Mouse (Mus musculus): Measurements from ENCODE around the gene Pcsk6. TPM values are rescaled to one million over a fixed set of nuclear protein-coding genes. Genes with fewer than 3 reads are reported as not detected.
"Not testable (repeated sequence)": the region's sequence is repeated elsewhere in the genome, so short reads cannot be mapped to it uniquely, and the experiment has no call there.

Gene Pcsk6
- total and polyA plus RNA-seq, 3 experiments: 0.01 TPM; not detected in 2

DNA sequence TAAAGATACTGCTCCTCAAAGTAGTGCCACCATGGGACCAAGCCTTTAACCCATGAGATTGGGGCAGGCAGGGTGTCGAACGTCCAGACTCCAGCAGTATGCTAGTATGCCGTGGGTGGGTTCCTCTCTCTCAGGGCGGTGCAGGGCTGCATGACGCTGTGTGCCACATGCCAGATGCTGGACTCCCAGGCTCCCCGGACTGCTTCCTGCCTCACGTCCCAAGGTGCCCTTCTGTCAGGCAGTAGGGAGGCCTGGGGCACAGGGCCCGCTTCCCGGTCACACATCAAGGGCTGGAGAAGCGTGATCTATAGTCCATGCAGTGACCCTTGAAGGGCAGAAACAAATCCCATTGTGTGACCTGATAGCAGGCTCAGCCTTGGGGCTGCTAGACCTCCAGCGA is 68.9 kb downstream of the Pcsk6 start:
- no peak for TF ChIP-seq MAFK (IDR thresholded peaks at IDR 0.05; ENCODE audit: borderline replicate concordance, low read depth, low read length)
- no peak for TF ChIP-seq POLR2A (IDR thresholded peaks at IDR 0.05; ENCODE audit: control insufficient read depth in 1 of 2, insufficient read depth in 1 of 2, low read depth in 1 of 2, low read length in 2 of 2, poor library complexity in 1 of 2)
- TF ChIP-seq GATA1 (IDR thresholded peaks at IDR 0.05; ENCODE audit: low read depth, low read length): no peak
- TF ChIP-seq NRF1 (IDR thresholded peaks at IDR 0.05; ENCODE audit: insufficient read depth, low read depth, low read length, poor library complexity, severe bottlenecking): no peak
- no peak for TF ChIP-seq CTCF (IDR thresholded peaks at IDR 0.05 in 2 of 3, conservative IDR thresholded peaks at IDR 0.05 in 1 of 3; ENCODE audit: control insufficient read depth in 1 of 3, insufficient read depth in 1 of 3, low read depth in 2 of 3, low read length in 3 of 3, poor library complexity in 1 of 3, severe bottlenecking in 1 of 3)
- no peak for TF ChIP-seq USF1 (IDR thresholded peaks at IDR 0.05; ENCODE audit: low read depth, low read length)
- TF ChIP-seq TAL1 (IDR thresholded peaks at IDR 0.05; ENCODE audit: low read length): no peak
- TF ChIP-seq RCOR1 (IDR thresholded peaks at IDR 0.05; ENCODE audit: low read depth, low read length): no peak
- no peak for TF ChIP-seq ZMIZ1 (IDR thresholded peaks at IDR 0.05; ENCODE audit: low read depth, low read length)
- no peak for TF ChIP-seq KAT2A (conservative IDR thresholded peaks at IDR 0.05; ENCODE audit: low read depth, low read length)
- no peak for TF ChIP-seq NELFE (IDR thresholded peaks at IDR 0.05; ENCODE audit: low read depth, low read length)
- no peak for TF ChIP-seq MYB (IDR thresholded peaks at IDR 0.05; ENCODE audit: low read depth, low read length)
- Histone ChIP-seq H3K79me2 (ENCODE audit: control insufficient read depth, insufficient read depth, low read length, poor library complexity) (no peaks in the 10 kb centered on the region), H3K36me3 (ENCODE audit: control insufficient read depth in 1 of 2, insufficient read depth in 2 of 2, low read length in 2 of 2) (no peaks in the 10 kb centered on the region), H3K9me3 (replicated peaks; ENCODE audit: insufficient read depth, low read length) (no peaks in the 10 kb centered on the region), H3K27ac (ENCODE audit: control insufficient read depth, low read depth, low read length) (no peak overlapping the region), H3K4me1 (ENCODE audit: control insufficient read depth in 1 of 2, insufficient read depth in 2 of 2, low read length in 2 of 2) (no peaks in the 10 kb centered on the region), H3K27me3 (ENCODE audit: control insufficient read depth in 1 of 2, insufficient read depth in 2 of 2, low read length in 2 of 2) (no peaks in the 10 kb centered on the region), H3K9ac (ENCODE audit: control insufficient read depth, low read depth, low read length, poor library complexity, severe bottlenecking) (no peak overlapping the region), H3K4me3 (ENCODE audit: control insufficient read depth in 1 of 2, insufficient read depth in 1 of 2, low read depth in 2 of 2, low read length in 2 of 2) (no peak overlapping the region)
- DNase-seq (ENCODE audit: low read depth, low spot score): no peak

- H3K4me3 ChIP-seq (ENCODE audit: control insufficient read depth in 1 of 2, insufficient read depth in 1 of 2, low read depth in 2 of 2, low read length in 2 of 2); H3K9ac ChIP-seq (ENCODE audit: control insufficient read depth, low read depth, low read length, poor library complexity, severe bottlenecking); H3K27me3 ChIP-seq (ENCODE audit: control insufficient read depth in 1 of 2, insufficient read depth in 2 of 2, low read length in 2 of 2); H3K27ac ChIP-seq (ENCODE audit: control insufficient read depth, low read depth, low read length); DNase-seq (ENCODE audit: low read depth, low spot score); H3K36me3 ChIP-seq (ENCODE audit: control insufficient read depth in 1 of 2, insufficient read depth in 2 of 2, low read length in 2 of 2); H3K9me3 ChIP-seq (replicated peaks; ENCODE audit: insufficient read depth, low read length); H3K79me2 ChIP-seq (ENCODE audit: control insufficient read depth, insufficient read depth, low read length, poor library complexity); H3K4me1 ChIP-seq (ENCODE audit: control insufficient read depth in 1 of 2, insufficient read depth in 2 of 2, low read length in 2 of 2): not testable (repeated sequence)
Observed at GRCm38 (mm10) chr7:65934238-65934970, 72.9 kb downstream of the Pcsk6 start.

DNA sequence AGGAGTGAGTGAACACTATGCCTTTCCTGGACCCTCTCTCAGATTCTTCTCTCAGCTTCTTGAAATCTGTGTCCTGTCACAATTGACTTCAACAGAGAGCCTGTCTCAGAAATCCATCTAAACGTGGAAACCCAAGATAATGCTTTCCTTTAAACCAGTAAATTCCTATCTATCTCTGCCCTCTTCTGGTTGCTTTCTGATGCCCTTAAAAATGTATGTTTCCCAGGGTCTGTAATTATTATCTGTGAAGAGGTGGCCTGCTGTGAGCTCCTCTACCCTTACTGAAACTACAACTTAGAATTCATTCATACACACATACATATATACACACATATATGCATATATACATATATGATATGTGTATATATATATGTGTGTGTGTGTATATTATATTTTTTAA is 73.7 kb downstream of the Pcsk6 start:
- no peaks in the 10 kb centered on the region for H3K27me3 ChIP-seq (ENCODE audit: control insufficient read depth in 1 of 2, insufficient read depth in 2 of 2, low read length in 2 of 2)
- H3K79me2 ChIP-seq (ENCODE audit: control insufficient read depth, insufficient read depth, low read length, poor library complexity): no peaks in the 10 kb centered on the region
- no peak for DNase-seq (ENCODE audit: low read depth, low spot score)
- no peak overlapping the region for H3K4me3 ChIP-seq (ENCODE audit: control insufficient read depth in 1 of 2, insufficient read depth in 1 of 2, low read depth in 2 of 2, low read length in 2 of 2)
- no peaks in the 10 kb centered on the region for H3K9me3 ChIP-seq (replicated peaks; ENCODE audit: insufficient read depth, low read length)
- H3K9ac ChIP-seq (ENCODE audit: control insufficient read depth, low read depth, low read length, poor library complexity, severe bottlenecking): no peak overlapping the region
- H3K27ac ChIP-seq (ENCODE audit: control insufficient read depth, low read depth, low read length): no peak overlapping the region
- no peaks in the 10 kb centered on the region for H3K36me3 ChIP-seq (ENCODE audit: control insufficient read depth in 1 of 2, insufficient read depth in 2 of 2, low read length in 2 of 2)
- no peaks in the 10 kb centered on the region for H3K4me1 ChIP-seq (ENCODE audit: control insufficient read depth in 1 of 2, insufficient read depth in 2 of 2, low read length in 2 of 2)
- TF ChIP-seq KAT2A (conservative IDR thresholded peaks at IDR 0.05; ENCODE audit: low read depth, low read length) (no peak), GABPA (IDR thresholded peaks at IDR 0.05; ENCODE audit: low read depth, low read length) (no peak), USF1 (IDR thresholded peaks at IDR 0.05; ENCODE audit: low read depth, low read length) (no peak), CHD2 (IDR thresholded peaks at IDR 0.05; ENCODE audit: low read length) (no peak), CTCF (IDR thresholded peaks at IDR 0.05 in 2 of 3, conservative IDR thresholded peaks at IDR 0.05 in 1 of 3; ENCODE audit: control insufficient read depth in 1 of 3, insufficient read depth in 1 of 3, low read depth in 2 of 3, low read length in 3 of 3, poor library complexity in 1 of 3, severe bottlenecking in 1 of 3) (peak in 1 of 3 experiments; percentile 19; a peak in 1 of 6 replicates), ZC3H11A (IDR thresholded peaks at IDR 0.05; ENCODE audit: low read depth, low read length) (peak; percentile 24), EP300 (IDR thresholded peaks at IDR 0.05; ENCODE audit: low read depth in 1 of 2, low read length in 2 of 2) (no peak), ZKSCAN1 (IDR thresholded peaks at IDR 0.05; ENCODE audit: low read depth, low read length) (no peak), JUND (IDR thresholded peaks at IDR 0.05; ENCODE audit: low read depth, low read length) (no peak), MYB (IDR thresholded peaks at IDR 0.05; ENCODE audit: low read depth, low read length) (no peak), GATA1 (IDR thresholded peaks at IDR 0.05; ENCODE audit: low read depth, low read length) (no peak), SIN3A (IDR thresholded peaks at IDR 0.05; ENCODE audit: low read length) (no peak), POLR2AphosphoS2 (IDR thresholded peaks at IDR 0.05; ENCODE audit: low read length) (no peak), ZNF384 (IDR thresholded peaks at IDR 0.05; ENCODE audit: low read depth, low read length) (no peak), SMC3 (IDR thresholded peaks at IDR 0.05; ENCODE audit: low read depth, low read length) (peak; percentile 36), TBP (IDR thresholded peaks at IDR 0.05; ENCODE audit: low read depth, low read length) (no peak), POLR2A (IDR thresholded peaks at IDR 0.05; ENCODE audit: control insufficient read depth in 1 of 2, insufficient read depth in 1 of 2, low read depth in 1 of 2, low read length in 2 of 2, poor library complexity in 1 of 2) (no peak), MXI1 (IDR thresholded peaks at IDR 0.05; ENCODE audit: low read depth, low read length) (no peak), RAD21 (IDR thresholded peaks at IDR 0.05; ENCODE audit: low read depth, low read length) (peak; percentile 10)
